Mouse (Mus musculus) neural tube, embryonic 14.5 days (tissue): ENCODE measurements at regions not wholly inside any gene's neighbourhood (a gene's known extent, or its start where the extent isn't known, plus 50 kb on each side); places are given as distances from the start of the nearest gene placed in this dataset.

Experiments used
- ATAC-seq: fragments of 200-750 bp; cut with Nextera tagmentation; 2 replicates; pipeline ENCODE4 v1.8.0; 2017; ENCODE audit warnings: low read depth, mild to moderate bottlenecking, moderate TSS enrichment, moderate library complexity
- H3K27ac ChIP-seq: fragments of 300-500 bp; sonication (generic); 2 replicates; pipeline ENCODE4 v1.5.1; 2014; ENCODE audit warnings: low read depth, mild to moderate bottlenecking, control low read depth, low read length, moderate library complexity, mixed read lengths
- H3K27me3 ChIP-seq: fragments of 300-500 bp; sonication (generic); 2 replicates; pipeline ENCODE4 v1.6.1; 2014; ENCODE audit warnings: low read length; ENCODE audit not compliant: control insufficient read depth, insufficient read depth
- H3K36me3 ChIP-seq: fragments of 300-500 bp; sonication (generic); 2 replicates; pipeline ENCODE4 v1.6.1; 2014; ENCODE audit warnings: low read length, mixed read lengths; ENCODE audit not compliant: control insufficient read depth, insufficient read depth
- H3K4me1 ChIP-seq: fragments of 300-500 bp; sonication (generic); 2 replicates; pipeline ENCODE4 v1.6.1; 2014; ENCODE audit warnings: low read length; ENCODE audit not compliant: control insufficient read depth, insufficient read depth
- H3K4me2 ChIP-seq: fragments of 300-500 bp; sonication (generic); 2 replicates; pipeline ENCODE4 v1.6.1; 2014; ENCODE audit warnings: mild to moderate bottlenecking, low read depth, low read length, control low read depth
- H3K4me3 ChIP-seq: fragments of 300-500 bp; sonication (generic); 2 replicates; pipeline ENCODE4 v1.5.1; 2014; ENCODE audit warnings: low read depth, low read length, control low read depth, mixed read lengths
- H3K9ac ChIP-seq: fragments of 300-500 bp; sonication (generic); replicated peaks from 2 replicates; pipeline ENCODE4 v1.6.1; 2014; ENCODE audit warnings: low read depth, mild to moderate bottlenecking, control low read depth, low read length, mixed read lengths
- H3K9me3 ChIP-seq: fragments of 300-500 bp; sonication (generic); 2 replicates; pipeline ENCODE4 v1.6.1; 2016; ENCODE audit warnings: low read length; ENCODE audit not compliant: control insufficient read depth
- WGBS: fragments of 180-500 bp; shearing (Covaris S2); extraction: QIAGEN DNeasy Blood & Tissue Kit; methylation state at CpG from one replicate; pipeline ENCODE4 v1.1.7; 2014; 5-methylcytosine and 5-hydroxymethylcytosine counted together

DNA sequence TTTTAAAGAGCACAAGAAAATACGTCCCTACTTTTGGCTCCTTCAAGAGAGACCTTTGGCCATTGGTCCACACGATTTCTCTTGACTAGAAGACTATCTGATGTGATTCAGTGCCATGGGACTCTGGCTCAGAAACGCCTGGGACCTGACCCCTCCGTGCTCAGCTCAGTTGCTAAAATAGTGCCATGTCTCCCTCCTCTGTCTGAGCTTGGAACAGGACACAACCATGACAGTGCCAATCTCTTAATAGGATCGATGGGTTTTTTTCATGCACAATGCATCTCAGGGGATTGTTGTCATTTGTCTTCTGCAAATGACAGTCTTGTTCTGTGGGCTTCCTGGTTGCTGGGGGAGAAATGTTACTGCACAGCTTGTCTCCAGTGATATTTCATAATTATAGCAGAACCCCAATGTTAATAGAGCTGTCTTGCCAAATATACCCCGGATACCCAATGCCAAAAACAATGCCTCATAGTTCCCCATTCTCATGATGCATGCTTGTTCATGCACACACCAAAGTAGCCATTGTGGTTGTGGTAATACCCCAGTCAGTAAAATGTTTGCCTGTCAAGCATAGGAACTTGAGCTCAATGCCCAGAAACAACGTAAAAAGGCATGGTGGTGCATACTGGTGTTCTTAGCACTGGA is 216.7 kb upstream of the Ercc4 start:
- Histone ChIP-seq H3K27ac (no peak overlapping the region), H3K4me3 (no peak overlapping the region), H3K4me2 (no peak overlapping the region), H3K9ac (no peak overlapping the region), H3K9me3 (no peaks in the 10 kb centered on the region), H3K36me3 (no peaks in the 10 kb centered on the region), H3K27me3 (no peaks in the 10 kb centered on the region), H3K4me1 (no peaks in the 10 kb centered on the region)
- 80% methylated on average over 7 of the region's 7 CpGs for WGBS
- ATAC-seq: no peak

DNA sequence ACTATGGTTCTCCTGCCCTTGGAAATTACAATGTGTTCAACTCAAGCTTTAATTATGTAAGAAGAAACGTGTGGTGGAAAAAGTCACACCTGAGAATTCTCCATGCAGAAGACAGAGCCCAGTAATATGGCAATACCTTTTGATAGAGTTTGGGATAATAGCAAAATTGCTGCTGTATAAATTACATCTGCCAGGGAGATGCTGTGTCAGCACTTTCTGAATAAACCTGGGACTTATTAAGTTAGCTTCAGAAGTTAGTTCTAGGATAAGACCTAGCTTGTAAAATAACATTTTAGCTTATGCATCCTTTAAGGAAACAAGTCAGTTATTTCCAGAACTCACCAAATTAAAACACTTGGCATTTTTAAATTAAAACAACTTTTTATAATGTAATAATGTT is 212.2 kb upstream of the Ercc4 start:
- Histone ChIP-seq H3K9me3 (no peaks in the 10 kb centered on the region), H3K4me1 (no peaks in the 10 kb centered on the region; the same call in 1 of the 2 replicates), H3K27ac (no peak overlapping the region), H3K4me2 (no peak overlapping the region), H3K9ac (no peak overlapping the region), H3K4me3 (no peak overlapping the region), H3K27me3 (no peaks in the 10 kb centered on the region), H3K36me3 (no peaks in the 10 kb centered on the region)
- no peak for ATAC-seq
- 76% methylated on average over 1 of the region's 1 CpGs for WGBS

DNA sequence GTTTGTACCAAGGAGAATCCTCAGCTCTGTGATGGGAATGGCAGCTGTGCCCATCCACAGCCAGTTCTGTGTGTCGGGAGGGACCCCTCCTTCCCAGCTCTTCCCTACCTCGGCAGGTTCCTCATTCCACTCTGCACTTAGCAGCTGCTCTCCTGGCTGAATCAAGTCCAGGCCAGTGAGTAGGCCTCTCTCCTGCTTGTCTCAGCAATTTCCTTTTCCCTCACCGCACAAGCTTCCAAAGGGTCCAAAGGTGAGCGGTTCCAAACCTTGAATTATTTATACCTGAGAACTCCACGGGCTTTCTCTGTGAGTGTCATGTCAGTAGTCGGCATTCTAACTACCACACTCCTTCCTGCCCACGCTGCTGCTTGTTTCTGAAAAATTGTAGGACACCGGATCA is 208.8 kb upstream of the Ercc4 start:
- H3K4me2 ChIP-seq: no peak overlapping the region
- no peaks in the 10 kb centered on the region for H3K9me3 ChIP-seq
- H3K4me1 ChIP-seq: no peaks in the 10 kb centered on the region; the same call in 1 of the 2 replicates
- H3K36me3 ChIP-seq: no peaks in the 10 kb centered on the region
- H3K27me3 ChIP-seq: no peaks in the 10 kb centered on the region
- no peak overlapping the region for H3K4me3 ChIP-seq
- H3K9ac ChIP-seq: no peak overlapping the region
- WGBS: 79% methylated on average over 8 of the region's 8 CpGs
- H3K27ac ChIP-seq: no peak overlapping the region
- no peak for ATAC-seq

DNA sequence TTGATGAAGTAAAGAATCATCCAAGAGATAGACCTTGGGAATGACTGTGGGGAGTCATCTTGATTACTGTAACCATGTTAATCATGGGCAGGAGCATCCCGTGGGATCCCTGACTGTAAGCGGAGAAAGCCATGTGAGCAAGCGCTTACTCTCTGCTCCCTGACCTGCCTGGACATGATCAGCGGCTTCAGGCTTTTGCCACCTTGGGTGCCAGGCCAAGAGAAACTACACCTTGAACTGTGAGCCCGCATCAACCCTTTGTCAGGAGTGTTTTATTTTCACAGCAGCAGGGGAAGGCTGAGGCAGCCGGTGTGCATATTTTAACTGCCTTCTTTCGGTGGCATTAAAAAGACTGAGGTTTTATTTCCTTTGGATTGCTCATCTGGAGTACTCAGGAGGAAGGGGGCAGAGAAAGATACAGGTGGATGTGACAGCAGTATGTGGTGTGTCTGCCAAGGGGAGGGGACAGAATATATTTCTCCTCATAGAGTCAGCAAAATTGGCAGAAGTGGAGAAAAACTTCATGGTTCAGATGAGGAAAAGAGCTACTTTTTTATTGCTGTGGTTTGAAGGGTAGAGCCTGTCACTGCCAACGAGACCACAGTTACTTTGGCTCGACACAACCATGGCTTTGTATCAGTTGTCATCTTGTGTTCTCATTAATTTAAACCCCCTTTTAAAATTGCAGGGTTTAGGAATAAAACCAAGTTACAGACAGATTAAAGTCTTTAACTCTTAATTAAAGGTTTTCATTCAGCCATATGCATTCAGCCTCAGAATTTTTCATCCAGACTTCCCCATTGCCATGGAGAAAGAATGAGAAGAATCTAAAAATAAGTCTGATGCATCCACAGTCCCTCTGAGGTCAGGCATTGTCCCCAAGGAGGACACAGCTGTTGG is 208.1 kb upstream of the Ercc4 start:
- WGBS: 46% methylated on average over 9 of the region's 9 CpGs
- Histone ChIP-seq H3K36me3 (no peaks in the 10 kb centered on the region), H3K4me2 (no peak overlapping the region), H3K27ac (no peak overlapping the region), H3K4me3 (no peak overlapping the region), H3K9ac (no peak overlapping the region), H3K9me3 (no peaks in the 10 kb centered on the region), H3K27me3 (no peaks in the 10 kb centered on the region), H3K4me1 (no peaks in the 10 kb centered on the region; the same call in 1 of the 2 replicates)
- ATAC-seq: peak; percentile 63

DNA sequence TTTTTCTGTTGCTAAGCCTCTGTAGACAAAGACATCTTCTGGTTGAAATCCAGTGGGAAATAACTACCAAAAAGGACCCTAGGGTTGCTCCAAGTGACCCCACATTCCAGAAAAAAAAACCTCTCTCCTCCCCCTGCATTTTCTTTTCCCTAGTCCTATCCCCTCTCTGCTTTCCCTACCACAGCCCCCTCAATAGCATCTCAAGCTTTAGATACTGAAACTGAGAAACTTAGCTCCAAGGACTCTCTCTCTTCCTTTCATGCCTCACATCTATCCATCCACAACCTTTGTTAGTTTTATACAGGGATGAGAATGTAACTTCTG is 207.5 kb upstream of the Ercc4 start:
- no peak overlapping the region for H3K27ac ChIP-seq
- H3K4me2 ChIP-seq: no peak overlapping the region
- no peak overlapping the region for H3K4me3 ChIP-seq
- no peaks in the 10 kb centered on the region; the same call in 1 of the 2 replicates for H3K4me1 ChIP-seq
- no peaks in the 10 kb centered on the region for H3K27me3 ChIP-seq
- no peak overlapping the region for H3K9ac ChIP-seq
- no peaks in the 10 kb centered on the region for H3K9me3 ChIP-seq
- no peaks in the 10 kb centered on the region for H3K36me3 ChIP-seq
- ATAC-seq: peak; percentile 31; the same call in 1 of the 2 replicates

DNA sequence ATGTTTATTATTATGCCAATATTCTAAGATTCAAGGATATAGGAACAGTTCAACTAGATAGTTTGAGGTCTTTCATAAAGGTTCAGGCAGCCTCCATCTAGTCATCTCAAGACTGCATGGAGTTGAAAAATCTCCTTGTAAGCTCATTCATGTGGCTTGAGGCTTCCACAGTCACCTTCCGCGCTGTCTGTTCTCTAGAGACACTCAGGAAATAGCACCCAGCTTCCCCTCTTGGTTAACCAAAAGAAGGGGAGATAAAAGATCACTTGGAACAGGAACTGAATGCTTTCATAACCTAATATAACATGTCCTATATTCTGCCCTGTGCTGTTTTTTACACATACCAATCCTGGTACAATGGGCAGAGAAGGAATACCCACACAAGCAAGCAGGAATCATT is 206.3 kb upstream of the Ercc4 start:
- Histone ChIP-seq H3K4me3 (no peak overlapping the region), H3K36me3 (no peaks in the 10 kb centered on the region), H3K9me3 (no peaks in the 10 kb centered on the region), H3K27me3 (no peaks in the 10 kb centered on the region), H3K9ac (no peak overlapping the region), H3K4me1 (no peaks in the 10 kb centered on the region; the same call in 1 of the 2 replicates), H3K4me2 (no peak overlapping the region), H3K27ac (no peak overlapping the region)
- 93% methylated on average over 2 of the region's 2 CpGs for WGBS
- no peak for ATAC-seq

DNA sequence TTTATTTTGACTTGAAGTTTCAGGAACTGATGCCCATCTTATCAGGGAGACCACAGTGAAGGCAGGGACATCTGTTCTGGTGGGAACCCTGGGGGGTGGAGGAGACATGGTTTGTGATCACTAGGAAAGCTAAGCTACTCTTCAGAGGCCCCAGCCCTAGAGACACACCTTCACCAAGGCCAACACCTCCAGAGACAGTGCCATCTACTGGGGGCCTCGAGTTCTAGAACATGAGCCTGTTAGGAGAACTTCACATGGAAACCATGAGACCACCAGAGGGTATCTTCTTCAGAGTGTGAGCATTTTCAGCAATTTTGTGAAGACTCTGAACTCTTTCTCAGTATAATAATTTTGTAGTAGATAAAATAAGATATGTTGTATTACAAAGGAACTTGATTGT is 204.5 kb upstream of the Ercc4 start:
- H3K36me3 ChIP-seq: no peaks in the 10 kb centered on the region
- no peaks in the 10 kb centered on the region for H3K27me3 ChIP-seq
- no peak overlapping the region for H3K4me3 ChIP-seq
- H3K9me3 ChIP-seq: no peaks in the 10 kb centered on the region
- H3K4me1 ChIP-seq: no peaks in the 10 kb centered on the region; the same call in 1 of the 2 replicates
- H3K9ac ChIP-seq: no peak overlapping the region
- 51% methylated on average over 1 of the region's 1 CpGs for WGBS
- H3K27ac ChIP-seq: no peak overlapping the region
- ATAC-seq: no peak
- H3K4me2 ChIP-seq: no peak overlapping the region

DNA sequence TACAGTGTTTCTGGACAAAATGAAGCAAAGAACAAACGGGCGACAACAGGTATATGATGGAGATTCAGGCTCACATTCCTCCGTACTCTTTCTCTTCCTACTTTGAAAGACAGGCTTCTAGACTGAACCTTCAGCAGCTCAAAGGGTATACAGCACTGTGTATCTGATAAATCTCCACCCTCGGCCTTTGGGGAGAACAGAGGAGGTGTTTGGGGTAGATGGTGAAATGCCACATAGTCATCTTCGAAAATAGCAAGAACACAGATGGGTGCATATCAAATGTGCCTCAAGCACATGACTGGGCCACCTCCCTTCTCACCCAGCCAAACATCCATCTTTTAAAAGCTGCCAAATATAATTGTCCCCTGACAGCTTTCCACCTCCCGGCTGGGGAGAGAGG is 184.8 kb upstream of the Ercc4 start:
- no peak overlapping the region for H3K27ac ChIP-seq
- H3K9ac ChIP-seq: no peak overlapping the region
- WGBS: 94% methylated on average over 6 of the region's 6 CpGs
- no peak for ATAC-seq
- H3K4me1 ChIP-seq: no peaks in the 10 kb centered on the region
- no peak overlapping the region for H3K4me3 ChIP-seq
- no peaks in the 10 kb centered on the region for H3K36me3 ChIP-seq
- no peaks in the 10 kb centered on the region for H3K27me3 ChIP-seq
- no peaks in the 10 kb centered on the region for H3K9me3 ChIP-seq
- H3K4me2 ChIP-seq: no peak overlapping the region

DNA sequence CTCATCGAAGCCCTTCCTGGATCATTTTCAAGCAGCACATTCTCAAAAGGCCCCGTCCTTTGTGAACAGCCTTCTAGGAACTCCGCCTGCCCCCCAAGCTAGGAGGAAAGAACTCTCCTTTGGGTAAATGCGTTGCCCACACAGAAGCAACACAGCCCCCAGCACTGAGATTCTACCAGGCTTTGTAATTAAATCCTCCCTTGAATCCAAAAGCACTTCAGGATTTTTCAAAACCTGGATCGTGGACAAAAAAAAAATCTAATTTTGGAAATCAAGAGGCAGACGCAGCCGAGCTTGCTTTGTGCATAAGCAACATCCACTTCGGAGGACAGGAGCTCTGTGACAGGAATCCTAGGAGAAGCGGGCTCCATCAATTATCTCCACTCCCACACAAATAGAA is 183.6 kb upstream of the Ercc4 start:
- no peak for ATAC-seq
- no peak overlapping the region for H3K9ac ChIP-seq
- no peaks in the 10 kb centered on the region for H3K27me3 ChIP-seq
- no peak overlapping the region for H3K4me3 ChIP-seq
- H3K27ac ChIP-seq: no peak overlapping the region
- H3K36me3 ChIP-seq: no peaks in the 10 kb centered on the region
- WGBS: 94% methylated on average over 9 of the region's 9 CpGs
- no peak overlapping the region for H3K4me2 ChIP-seq
- H3K4me1 ChIP-seq: no peaks in the 10 kb centered on the region
- H3K9me3 ChIP-seq: no peaks in the 10 kb centered on the region
